Mouse (Mus musculus): ENCODE data around the gene Lipi. TPM values are rescaled to one million over a fixed set of nuclear protein-coding genes. Genes with fewer than 3 reads are reported as not detected.

Gene Lipi
- total and polyA plus RNA-seq, 2 experiments = not detected

- H3K9ac ChIP-seq (ENCODE audit: low read depth, low read length) = no peak within 1 kb of the TSS
- peaks cover 3% of the 10 kb centered on the region; the same call in 1 of the 2 replicates for H3K4me1 ChIP-seq (ENCODE audit: control insufficient read depth, insufficient read depth, low read length)
- no peak for TF ChIP-seq POLR2A (IDR thresholded peaks at IDR 0.05; ENCODE audit: extremely low read depth, insufficient read depth, low read length)
- TF ChIP-seq CTCF (IDR thresholded peaks at IDR 0.05; ENCODE audit: low read depth, low read length) = no peak
- WGBS = under 1% methylated on average over 52 of the region's 55 CpGs
- no peak within 1 kb of the TSS for H3K27ac ChIP-seq (replicated peaks; ENCODE audit: insufficient read depth, low read depth, low read length)
- no peaks in the 10 kb centered on the region for H3K27me3 ChIP-seq (ENCODE audit: control insufficient read depth, insufficient read depth, low read length)
- peak within 1 kb of the TSS; percentile 65 for H3K4me3 ChIP-seq (ENCODE audit: insufficient read depth, low read depth, low read length)
- H3K36me3 ChIP-seq (ENCODE audit: control insufficient read depth, insufficient read depth, low read length) = no peaks in the 10 kb centered on the region
- DNase-seq (ENCODE audit: extremely low read depth, low read depth, low spot score) = peak; percentile 68
- no peaks in the 10 kb centered on the region for H3K79me2 ChIP-seq (ENCODE audit: control insufficient read depth, insufficient read depth, low read length)
Observed at GRCm38 (mm10) chr16:75592671-75593500, 7.0 kb upstream of the Lipi start, which contains the start of gene Rbm11. Rbm11 (plus strand) TSS chr16:75592844.

GRCm38 (mm10) chr16:75586466-75586865 lies 605 bp upstream of the Lipi start:
- no peak overlapping the region for H3K9ac ChIP-seq (ENCODE audit: low read depth, low read length)
- no peak overlapping the region for H3K27ac ChIP-seq (replicated peaks; ENCODE audit: insufficient read depth, low read depth, low read length)
- H3K4me1 ChIP-seq (ENCODE audit: control insufficient read depth, insufficient read depth, low read length) = no peaks in the 10 kb centered on the region
- H3K27me3 ChIP-seq (ENCODE audit: control insufficient read depth, insufficient read depth, low read length) = no peaks in the 10 kb centered on the region
- no peak overlapping the region for H3K4me3 ChIP-seq (ENCODE audit: insufficient read depth, low read depth, low read length)
- DNase-seq (ENCODE audit: extremely low read depth, low read depth, low spot score) = no peak
- H3K79me2 ChIP-seq (ENCODE audit: control insufficient read depth, insufficient read depth, low read length) = no peaks in the 10 kb centered on the region
- WGBS = 25% methylated on average over 3 of the region's 3 CpGs
- H3K36me3 ChIP-seq (ENCODE audit: control insufficient read depth, insufficient read depth, low read length) = no peaks in the 10 kb centered on the region
- no peak for TF ChIP-seq POLR2A (IDR thresholded peaks at IDR 0.05; ENCODE audit: extremely low read depth, insufficient read depth, low read length)
- TF ChIP-seq CTCF (IDR thresholded peaks at IDR 0.05; ENCODE audit: low read depth, low read length) = no peak

GRCm38 (mm10) chr16:75582279-75582678 lies 3.6 kb downstream of the Lipi start:
- no peaks in the 10 kb centered on the region for H3K79me2 ChIP-seq (ENCODE audit: control insufficient read depth, insufficient read depth, low read length)
- WGBS = 70% methylated on average over 5 of the region's 5 CpGs

GRCm38 (mm10) chr16:75562910-75563309 lies 23.0 kb downstream of the Lipi start:
- H3K27ac ChIP-seq (replicated peaks; ENCODE audit: insufficient read depth, low read depth, low read length) = no peak overlapping the region
- no peaks in the 10 kb centered on the region for H3K36me3 ChIP-seq (ENCODE audit: control insufficient read depth, insufficient read depth, low read length)
- TF ChIP-seq POLR2A (IDR thresholded peaks at IDR 0.05; ENCODE audit: extremely low read depth, insufficient read depth, low read length) = no peak
- no peaks in the 10 kb centered on the region for H3K27me3 ChIP-seq (ENCODE audit: control insufficient read depth, insufficient read depth, low read length)
- 84% methylated on average over 2 of the region's 2 CpGs for WGBS
- no peak for DNase-seq (ENCODE audit: extremely low read depth, low read depth, low spot score)
- H3K4me1 ChIP-seq (ENCODE audit: control insufficient read depth, insufficient read depth, low read length) = no peaks in the 10 kb centered on the region
- H3K9ac ChIP-seq (ENCODE audit: low read depth, low read length) = no peak overlapping the region
- H3K4me3 ChIP-seq (ENCODE audit: insufficient read depth, low read depth, low read length) = no peak overlapping the region
- H3K79me2 ChIP-seq (ENCODE audit: control insufficient read depth, insufficient read depth, low read length) = no peaks in the 10 kb centered on the region

More at GRCm38 (mm10) chr16:75582279-75582678, 3.6 kb downstream of the Lipi start:
- no peaks in the 10 kb centered on the region for H3K4me1 ChIP-seq (ENCODE audit: control insufficient read depth, insufficient read depth, low read length)
- no peak overlapping the region for H3K9ac ChIP-seq (ENCODE audit: low read depth, low read length)
- no peak for DNase-seq (ENCODE audit: extremely low read depth, low read depth, low spot score)
- H3K27me3 ChIP-seq (ENCODE audit: control insufficient read depth, insufficient read depth, low read length) = no peaks in the 10 kb centered on the region
- no peak overlapping the region for H3K4me3 ChIP-seq (ENCODE audit: insufficient read depth, low read depth, low read length)
- H3K27ac ChIP-seq (replicated peaks; ENCODE audit: insufficient read depth, low read depth, low read length) = no peak overlapping the region
- no peaks in the 10 kb centered on the region for H3K36me3 ChIP-seq (ENCODE audit: control insufficient read depth, insufficient read depth, low read length)
- TF ChIP-seq CTCF (IDR thresholded peaks at IDR 0.05; ENCODE audit: low read depth, low read length) (no peak), POLR2A (IDR thresholded peaks at IDR 0.05; ENCODE audit: extremely low read depth, insufficient read depth, low read length) (no peak)

- Histone ChIP-seq H3K4me3 (ENCODE audit: insufficient read depth, low read depth, low read length) (no peak overlapping the region), H3K27me3 (ENCODE audit: control insufficient read depth, insufficient read depth, low read length) (no peaks in the 10 kb centered on the region), H3K36me3 (ENCODE audit: control insufficient read depth, insufficient read depth, low read length) (no peaks in the 10 kb centered on the region), H3K9ac (ENCODE audit: low read depth, low read length) (no peak overlapping the region), H3K79me2 (ENCODE audit: control insufficient read depth, insufficient read depth, low read length) (no peaks in the 10 kb centered on the region), H3K27ac (replicated peaks; ENCODE audit: insufficient read depth, low read depth, low read length) (no peak overlapping the region), H3K4me1 (ENCODE audit: control insufficient read depth, insufficient read depth, low read length) (no peaks in the 10 kb centered on the region)
- TF ChIP-seq CTCF (IDR thresholded peaks at IDR 0.05; ENCODE audit: low read depth, low read length) (no peak), POLR2A (IDR thresholded peaks at IDR 0.05; ENCODE audit: extremely low read depth, insufficient read depth, low read length) (no peak)
- no peak for DNase-seq (ENCODE audit: extremely low read depth, low read depth, low spot score)
- 61% methylated on average over 1 of the region's 1 CpGs for WGBS
Observed at GRCm38 (mm10) chr16:75545310-75545709, 40.6 kb downstream of the Lipi start.
